Mouse (Mus musculus): ENCODE measurements around the gene Esrrg. TPM values are rescaled to one million over a fixed set of nuclear protein-coding genes. Genes with fewer than 3 reads are reported as not detected.

The Esrrg gene
- polyA plus RNA-seq, 1 experiment: 0.27 TPM

GRCm38 (mm10) chr1:187889096-187889495 is 280.5 kb downstream of the Esrrg start:
- no peak for DNase-seq (ENCODE audit: low read depth in 1 of 2, low spot score in 2 of 2)
- Histone ChIP-seq H3K36me3 (ENCODE audit: control insufficient read depth, insufficient read depth, low read length) (no peaks in the 10 kb centered on the region), H3K4me3 (ENCODE audit: extremely low read depth, insufficient read depth, insufficient read length) (no peak overlapping the region), H3K4me1 (ENCODE audit: control insufficient read depth, insufficient read depth, insufficient read length) (no peaks in the 10 kb centered on the region), H3K27me3 (ENCODE audit: control insufficient read depth, insufficient read depth, low read length) (no peaks in the 10 kb centered on the region), H3K27ac (ENCODE audit: insufficient read depth, low read length) (no peak overlapping the region)
- TF ChIP-seq POLR2A (IDR thresholded peaks at IDR 0.05; ENCODE audit: low read depth, low read length): no peak
- TF ChIP-seq CTCF (IDR thresholded peaks at IDR 0.05; ENCODE audit: extremely low read depth, insufficient read depth, insufficient read length, insufficient replicate concordance): no peak
- 92% methylated on average over 4 of the region's 4 CpGs for WGBS

GRCm38 (mm10) chr1:187891262-187891661 is 282.7 kb downstream of the Esrrg start:
- WGBS: 71% methylated on average over 9 of the region's 9 CpGs
- Histone ChIP-seq H3K4me3 (ENCODE audit: extremely low read depth, insufficient read depth, insufficient read length) (no peak overlapping the region), H3K4me1 (ENCODE audit: control insufficient read depth, insufficient read depth, insufficient read length) (no peaks in the 10 kb centered on the region), H3K27me3 (ENCODE audit: control insufficient read depth, insufficient read depth, low read length) (no peaks in the 10 kb centered on the region), H3K36me3 (ENCODE audit: control insufficient read depth, insufficient read depth, low read length) (no peaks in the 10 kb centered on the region), H3K27ac (ENCODE audit: insufficient read depth, low read length) (no peak overlapping the region)
- no peak for DNase-seq (ENCODE audit: low read depth in 1 of 2, low spot score in 2 of 2)
- TF ChIP-seq CTCF (IDR thresholded peaks at IDR 0.05; ENCODE audit: extremely low read depth, insufficient read depth, insufficient read length, insufficient replicate concordance): no peak
- no peak for TF ChIP-seq POLR2A (IDR thresholded peaks at IDR 0.05; ENCODE audit: low read depth, low read length)

GRCm38 (mm10) chr1:187895459-187895858 is 286.9 kb downstream of the Esrrg start:
- DNase-seq (ENCODE audit: low read depth in 1 of 2, low spot score in 2 of 2): no peak
- 81% methylated on average over 1 of the region's 1 CpGs for WGBS
- Histone ChIP-seq H3K4me3 (ENCODE audit: extremely low read depth, insufficient read depth, insufficient read length) (no peak overlapping the region), H3K4me1 (ENCODE audit: control insufficient read depth, insufficient read depth, insufficient read length) (no peaks in the 10 kb centered on the region), H3K27me3 (ENCODE audit: control insufficient read depth, insufficient read depth, low read length) (no peaks in the 10 kb centered on the region), H3K27ac (ENCODE audit: insufficient read depth, low read length) (no peak overlapping the region), H3K36me3 (ENCODE audit: control insufficient read depth, insufficient read depth, low read length) (no peaks in the 10 kb centered on the region)
- TF ChIP-seq POLR2A (IDR thresholded peaks at IDR 0.05; ENCODE audit: low read depth, low read length) (no peak), CTCF (IDR thresholded peaks at IDR 0.05; ENCODE audit: extremely low read depth, insufficient read depth, insufficient read length, insufficient replicate concordance) (no peak)

GRCm38 (mm10) chr1:187896291-187896690 is 287.7 kb downstream of the Esrrg start:
- DNase-seq (ENCODE audit: low read depth in 1 of 2, low spot score in 2 of 2): no peak
- no peak for TF ChIP-seq CTCF (IDR thresholded peaks at IDR 0.05; ENCODE audit: extremely low read depth, insufficient read depth, insufficient read length, insufficient replicate concordance)
- TF ChIP-seq POLR2A (IDR thresholded peaks at IDR 0.05; ENCODE audit: low read depth, low read length): no peak
- Histone ChIP-seq H3K4me3 (ENCODE audit: extremely low read depth, insufficient read depth, insufficient read length) (no peak overlapping the region), H3K4me1 (ENCODE audit: control insufficient read depth, insufficient read depth, insufficient read length) (no peaks in the 10 kb centered on the region), H3K27me3 (ENCODE audit: control insufficient read depth, insufficient read depth, low read length) (no peaks in the 10 kb centered on the region), H3K36me3 (ENCODE audit: control insufficient read depth, insufficient read depth, low read length) (no peaks in the 10 kb centered on the region), H3K27ac (ENCODE audit: insufficient read depth, low read length) (no peak overlapping the region)
- 85% methylated on average over 3 of the region's 3 CpGs for WGBS

GRCm38 (mm10) chr1:187896910-187897309 is 288.3 kb downstream of the Esrrg start:
- H3K4me1 ChIP-seq (ENCODE audit: control insufficient read depth, insufficient read depth, insufficient read length): no peaks in the 10 kb centered on the region
- no peak overlapping the region for H3K27ac ChIP-seq (ENCODE audit: insufficient read depth, low read length)
- TF ChIP-seq POLR2A (IDR thresholded peaks at IDR 0.05; ENCODE audit: low read depth, low read length): no peak
- no peak for TF ChIP-seq CTCF (IDR thresholded peaks at IDR 0.05; ENCODE audit: extremely low read depth, insufficient read depth, insufficient read length, insufficient replicate concordance)
- 93% methylated on average over 7 of the region's 7 CpGs for WGBS
- no peaks in the 10 kb centered on the region for H3K27me3 ChIP-seq (ENCODE audit: control insufficient read depth, insufficient read depth, low read length)
- DNase-seq (ENCODE audit: low read depth in 1 of 2, low spot score in 2 of 2): no peak
- no peak overlapping the region for H3K4me3 ChIP-seq (ENCODE audit: extremely low read depth, insufficient read depth, insufficient read length)
- no peaks in the 10 kb centered on the region for H3K36me3 ChIP-seq (ENCODE audit: control insufficient read depth, insufficient read depth, low read length)

- Histone ChIP-seq H3K4me3 (ENCODE audit: extremely low read depth, insufficient read depth, insufficient read length) (no peak overlapping the region), H3K4me1 (ENCODE audit: control insufficient read depth, insufficient read depth, insufficient read length) (no peaks in the 10 kb centered on the region), H3K27ac (ENCODE audit: insufficient read depth, low read length) (no peak overlapping the region), H3K27me3 (ENCODE audit: control insufficient read depth, insufficient read depth, low read length) (no peaks in the 10 kb centered on the region), H3K36me3 (ENCODE audit: control insufficient read depth, insufficient read depth, low read length) (no peaks in the 10 kb centered on the region)
- DNase-seq (ENCODE audit: low read depth in 1 of 2, low spot score in 2 of 2): no peak
- WGBS: 64% methylated on average over 4 of the region's 4 CpGs
- TF ChIP-seq CTCF (IDR thresholded peaks at IDR 0.05; ENCODE audit: extremely low read depth, insufficient read depth, insufficient read length, insufficient replicate concordance) (no peak), POLR2A (IDR thresholded peaks at IDR 0.05; ENCODE audit: low read depth, low read length) (no peak)
Measured at GRCm38 (mm10) chr1:187899541-187899940, 290.9 kb downstream of the Esrrg start.

- 60% methylated on average over 6 of the region's 6 CpGs for WGBS
- no peak for DNase-seq (ENCODE audit: low read depth in 1 of 2, low spot score in 2 of 2)
- H3K27ac ChIP-seq (ENCODE audit: insufficient read depth, low read length): no peak overlapping the region
Measured at GRCm38 (mm10) chr1:187900756-187901155, 292.2 kb downstream of the Esrrg start.

More at GRCm38 (mm10) chr1:187900756-187901155, 292.2 kb downstream of the Esrrg start:
- Histone ChIP-seq H3K4me3 (ENCODE audit: extremely low read depth, insufficient read depth, insufficient read length) (no peak overlapping the region), H3K36me3 (ENCODE audit: control insufficient read depth, insufficient read depth, low read length) (no peaks in the 10 kb centered on the region), H3K4me1 (ENCODE audit: control insufficient read depth, insufficient read depth, insufficient read length) (no peaks in the 10 kb centered on the region), H3K27me3 (ENCODE audit: control insufficient read depth, insufficient read depth, low read length) (no peaks in the 10 kb centered on the region)
- TF ChIP-seq POLR2A (IDR thresholded peaks at IDR 0.05; ENCODE audit: low read depth, low read length): no peak
- TF ChIP-seq CTCF (IDR thresholded peaks at IDR 0.05; ENCODE audit: extremely low read depth, insufficient read depth, insufficient read length, insufficient replicate concordance): no peak
